ENCODE assay signal across 21 mouse cellular contexts in genomic region chr17:26382687-26383086, GRCm38 (mm10). TPM values are rescaled to one million over a fixed set of nuclear protein-coding genes. Genes with fewer than 3 reads are reported as not detected.
DNase-seq lines count a peak whose midpoint lies in the region; ATAC-seq and TF ChIP-seq lines count a peak whose summit lies in the region.
"Had no signal": no experiment of that assay in that cellular context is flagged by ENCODE, and none has a peak within 500 bp of the region (broad histone marks: within the 10 kb centered on the region; RNA-seq: fewer than 3 reads in every experiment).

No protein-coding gene starts in this region.

- no peak for TF ChIP-seq CTCF in olfactory bulb, adult 2 months (IDR thresholded peaks at IDR 0.05; ENCODE audit: insufficient read depth, low read depth, low read length)

- no peak overlapping the region for H3K4me3 ChIP-seq in heart, embryonic 12.5 days
- no peak overlapping the region for H3K4me3 ChIP-seq in lung, embryonic 16.5 days (ENCODE audit: low read length)
- H3K4me3 ChIP-seq in intestine, embryonic 15.5 days (replicated peaks), result no peak overlapping the region
- no peak overlapping the region for H3K4me3 ChIP-seq in olfactory bulb, adult 2 months (ENCODE audit: insufficient read depth, low read depth, low read length)
- H3K4me3 ChIP-seq: embryonic facial prominence, embryonic 12.5 days; erythroblast, embryonic 14.5 days; forebrain, embryonic 13.5 days; kidney, embryonic 15.5 days; liver, embryonic 13.5 days; midbrain, embryonic 12.5 days had no signal

- 0 out of 2 replicates have a peak, but pooled peaks cover under 1% of the 10 kb centered on the region for H3K27me3 ChIP-seq in heart, embryonic 12.5 days (replicated peaks)
- no peaks in the 10 kb centered on the region for H3K27me3 ChIP-seq in lung, embryonic 16.5 days (ENCODE audit: control insufficient read depth, insufficient read depth, low read depth, low read length)
- no peaks in the 10 kb centered on the region for H3K27me3 ChIP-seq in intestine, embryonic 15.5 days (replicated peaks)
- H3K27me3 ChIP-seq: embryonic facial prominence, embryonic 12.5 days; forebrain, embryonic 13.5 days; kidney, embryonic 15.5 days; midbrain, embryonic 12.5 days had no signal

- no peak for TF ChIP-seq POLR2A in olfactory bulb, adult 2 months (IDR thresholded peaks at IDR 0.05; ENCODE audit: insufficient read depth, low read depth, low read length)

- H3K4me2 ChIP-seq in heart, embryonic 12.5 days, result no peak overlapping the region
- H3K4me2 ChIP-seq in lung, embryonic 16.5 days (ENCODE audit: low read depth, low read length), result no peak overlapping the region
- H3K4me2 ChIP-seq in intestine, embryonic 15.5 days (replicated peaks), result no peak overlapping the region
- H3K4me2 ChIP-seq: embryonic facial prominence, embryonic 12.5 days; forebrain, embryonic 13.5 days; hindbrain, embryonic 14.5 days; kidney, embryonic 15.5 days; liver, embryonic 13.5 days; midbrain, embryonic 12.5 days had no signal

- H3K4me1 ChIP-seq in heart, embryonic 12.5 days (replicated peaks), result peaks cover 53% of the 10 kb centered on the region
- peaks cover 30% of the 10 kb centered on the region for H3K4me1 ChIP-seq in lung, embryonic 16.5 days (replicated peaks; ENCODE audit: control insufficient read depth, insufficient read depth, low read length)
- peaks cover 47% of the 10 kb centered on the region for H3K4me1 ChIP-seq in intestine, embryonic 15.5 days (replicated peaks)
- H3K4me1 ChIP-seq in olfactory bulb, adult 2 months (ENCODE audit: control insufficient read depth, insufficient read depth, low read length), result peaks cover 71% of the 10 kb centered on the region

- no peak overlapping the region for H3K9ac ChIP-seq in heart, embryonic 12.5 days
- no peak overlapping the region for H3K9ac ChIP-seq in lung, embryonic 16.5 days (ENCODE audit: low read length)
- no peak overlapping the region for H3K9ac ChIP-seq in intestine, embryonic 15.5 days
- H3K9ac ChIP-seq: embryonic facial prominence, embryonic 12.5 days; forebrain, embryonic 13.5 days; hindbrain, embryonic 14.5 days; kidney, embryonic 15.5 days; liver, embryonic 13.5 days; midbrain, embryonic 12.5 days had no signal

- no peak for ATAC-seq in heart, embryonic 12.5 days (ENCODE audit: insufficient number of reproducible peaks, low FRiP score)
- ATAC-seq in lung, embryonic 16.5 days (ENCODE audit: low read depth), result peak; percentile 14; the same call in 1 of the 2 replicates
- ATAC-seq in intestine, embryonic 15.5 days, result no peak
- ATAC-seq: forebrain, embryonic 13.5 days; inflammation-experienced regulatory T-cells, adult 6 months had no signal

- no peaks in the 10 kb centered on the region for H3K9me3 ChIP-seq in heart, embryonic 12.5 days (replicated peaks)
- no peaks in the 10 kb centered on the region for H3K9me3 ChIP-seq in lung, embryonic 16.5 days (ENCODE audit: control insufficient read depth, low read length)
- H3K9me3 ChIP-seq in intestine, embryonic 15.5 days, result no peaks in the 10 kb centered on the region
- H3K9me3 ChIP-seq: embryonic facial prominence, embryonic 12.5 days; forebrain, embryonic 13.5 days; kidney, embryonic 15.5 days; liver, embryonic 13.5 days; midbrain, embryonic 12.5 days had no signal

- H3K36me3 ChIP-seq in heart, embryonic 12.5 days, result no peaks in the 10 kb centered on the region
- no peaks in the 10 kb centered on the region for H3K36me3 ChIP-seq in lung, embryonic 16.5 days (ENCODE audit: control insufficient read depth, insufficient read depth, low read length)
- no peaks in the 10 kb centered on the region for H3K36me3 ChIP-seq in intestine, embryonic 15.5 days
- H3K36me3 ChIP-seq: embryonic facial prominence, embryonic 12.5 days; kidney, embryonic 15.5 days; liver, embryonic 13.5 days; midbrain, embryonic 12.5 days had no signal

- 43% methylated on average over 5 of the region's 5 CpGs for WGBS in heart, embryonic 12.5 days
- 45% methylated on average over 5 of the region's 5 CpGs for WGBS in lung, embryonic 16.5 days
- 69% methylated on average over 5 of the region's 5 CpGs for WGBS in intestine, embryonic 15.5 days
- 79% methylated on average over 5 of the region's 5 CpGs for WGBS in olfactory bulb, adult 2 months

- H3K27ac ChIP-seq in heart, embryonic 12.5 days (ENCODE audit: poor library complexity, severe bottlenecking), result peak overlapping the region; percentile 70; the same call in 1 of the 2 replicates
- H3K27ac ChIP-seq in lung, embryonic 16.5 days (ENCODE audit: low read length), result peak overlapping the region; percentile 54; the same call in 1 of the 2 replicates
- H3K27ac ChIP-seq in intestine, embryonic 15.5 days, result peak overlapping the region; percentile 86; the same call in 1 of the 2 replicates
- H3K27ac ChIP-seq in olfactory bulb, adult 2 months (ENCODE audit: insufficient read depth, low read depth, low read length), result peak overlapping the region; percentile 99; the same call in 1 of the 2 replicates
- H3K27ac ChIP-seq: embryonic facial prominence, embryonic 12.5 days; kidney, embryonic 15.5 days; liver, embryonic 13.5 days; midbrain, embryonic 12.5 days had no signal

- no peak for DNase-seq in heart, postnatal 36 days
- DNase-seq in lung, postnatal 25 days (ENCODE audit: low spot score), result no peak
- DNase-seq in spleen, adult 18-20 months, result no peak
- DNase-seq: cerebellum, adult 2 months; cerebellum, postnatal 25 days; gastrocnemius, postnatal 14 days; kidney, postnatal 4 days; liver, embryonic 13.5 days; lung, adult 2 months; right cerebral cortex, adult 18-20 months had no signal

- intact Hi-C loops in heart, postnatal 36 days (cut with DNase I), result loop anchor here (5.0 kb wide), 1 partner anchor 70 kb away; no protein-coding TSS in a partner anchor

RNA-seq across cellular contexts. Expression of gene Neurl1b, which starts 31.9 kb away (rescaled TPM):
- polyA plus RNA-seq in heart, embryonic 12.5 days (2016; fragmentation: Nextera tagmentation; extraction: Ambion mirVana), result 2.2 and 2.4 TPM in 2 replicates
- 1 to 10 TPM; 5.2 to 6.3 TPM for total RNA-seq in heart, postnatal 36 days (2021)
- 1.8 and 2.3 TPM in 2 replicates for polyA plus RNA-seq in lung, embryonic 16.5 days (2015; fragmentation: Nextera tagmentation; extraction: Ambion mirVana)
- 1.8 and 2.2 TPM in 2 replicates for polyA plus RNA-seq in intestine, embryonic 15.5 days (2015; fragmentation: Nextera tagmentation; extraction: Ambion mirVana)
- not detected in 2 replicates for polyA plus RNA-seq in olfactory bulb, adult 2 months (2012; ENCODE audit: insufficient read depth, insufficient read length, low replicate concordance, missing spikeins)
- polyA plus RNA-seq: erythroblast, embryonic 14.5 days had no signal
